Mouse (Mus musculus) fibroblast of lung, adult 2 months (primary cell): ENCODE measurements around the gene Adcy2.

Experiments used
- DNase-seq: peaks from one replicate; pipeline ENCODE4 v3.0.0-alpha.2; 2011; ENCODE audit warnings: low read depth

Gene Adcy2

GRCm38 (mm10) chr13:68622792-68623191 is 376.5 kb downstream of the Adcy2 start:
- DNase-seq, result no peak

- no peak for DNase-seq
These were observed 391.5 kb downstream of the Adcy2 start for GRCm38 (mm10) chr13:68607652-68608405.

- DNase-seq, result no peak
These were observed 393.6 kb downstream of the Adcy2 start for GRCm38 (mm10) chr13:68605689-68606126.

GRCm38 (mm10) chr13:68603085-68603484 is 396.3 kb downstream of the Adcy2 start:
- no peak for DNase-seq

- no peak for DNase-seq
These were observed 398.2 kb downstream of the Adcy2 start for GRCm38 (mm10) chr13:68601184-68601583.

GRCm38 (mm10) chr13:68598953-68599352 is 400.4 kb downstream of the Adcy2 start:
- DNase-seq, result no peak

GRCm38 (mm10) chr13:68597667-68598066 is 401.7 kb downstream of the Adcy2 start:
- DNase-seq, result no peak

GRCm38 (mm10) chr13:68597199-68597598 is 402.1 kb downstream of the Adcy2 start, which contains the start of gene 1700001L19Rik:
1700001L19Rik (plus strand) TSS chr13:68597421.
- no peak for DNase-seq

GRCm38 (mm10) chr13:68593797-68594196 is 405.5 kb downstream of the Adcy2 start:
- DNase-seq, result no peak

GRCm38 (mm10) chr13:68588352-68588751 is 411.0 kb downstream of the Adcy2 start:
- no peak for DNase-seq

- DNase-seq, result no peak
These were observed 413.9 kb downstream of the Adcy2 start for GRCm38 (mm10) chr13:68585441-68585840.

GRCm38 (mm10) chr13:68583961-68584360 is 415.4 kb downstream of the Adcy2 start:
- DNase-seq, result no peak

- no peak for DNase-seq
These were observed 416.9 kb downstream of the Adcy2 start for GRCm38 (mm10) chr13:68582517-68582780.

GRCm38 (mm10) chr13:68581747-68582516 is 417.4 kb downstream of the Adcy2 start, which contains the start of the genes Mtrr and Fastkd3:
Mtrr (minus strand) TSS chr13:68582149.
Fastkd3 (plus strand) TSS chr13:68582234.
- peak; percentile 87 for DNase-seq

- no peak for DNase-seq
These were observed 418.1 kb downstream of the Adcy2 start for GRCm38 (mm10) chr13:68581086-68581740.

GRCm38 (mm10) chr13:68577945-68578344 is 421.4 kb downstream of the Adcy2 start:
- no peak for DNase-seq

- DNase-seq, result no peak
These were observed 424.9 kb downstream of the Adcy2 start for GRCm38 (mm10) chr13:68574398-68574797.

GRCm38 (mm10) chr13:68572966-68573913 is 426.1 kb downstream of the Adcy2 start:
- DNase-seq, result no peak

- no peak for DNase-seq
These were observed 427.1 kb downstream of the Adcy2 start for GRCm38 (mm10) chr13:68572247-68572646.
